Mouse (Mus musculus): ENCODE results near the gene Trim56. TPM values are rescaled to one million over a fixed set of nuclear protein-coding genes. Genes with fewer than 3 reads are reported as not detected.

Gene Trim56
- polyA plus RNA-seq, 1 experiment from 2014 or later = 12.2 TPM

GRCm38 (mm10) chr5:137087410-137087809 lies 28.6 kb downstream of the Trim56 start:
- H3K27ac ChIP-seq (ENCODE audit: low read length) = peak overlapping the region; percentile 65
- H3K27me3 ChIP-seq (ENCODE audit: control insufficient read depth, insufficient read depth, low read depth, low read length) = no peaks in the 10 kb centered on the region
- H3K4me2 ChIP-seq (ENCODE audit: low read depth, low read length) = no peak overlapping the region
- H3K36me3 ChIP-seq (ENCODE audit: control insufficient read depth, insufficient read depth, low read length) = no peaks in the 10 kb centered on the region
- no peaks in the 10 kb centered on the region for H3K4me1 ChIP-seq (replicated peaks; ENCODE audit: control insufficient read depth, insufficient read depth, low read length)
- no peak overlapping the region for H3K9ac ChIP-seq (ENCODE audit: low read length)
- H3K4me3 ChIP-seq (ENCODE audit: low read length) = no peak overlapping the region
- no peaks in the 10 kb centered on the region for H3K9me3 ChIP-seq (ENCODE audit: control insufficient read depth, low read length)
- ATAC-seq (ENCODE audit: low read depth) = peak; percentile 70
- WGBS = 60% methylated on average over 8 of the region's 8 CpGs

- H3K27me3 ChIP-seq (ENCODE audit: control insufficient read depth, insufficient read depth, low read depth, low read length) = no peaks in the 10 kb centered on the region
- 73% methylated on average over 3 of the region's 3 CpGs for WGBS
- H3K36me3 ChIP-seq (ENCODE audit: control insufficient read depth, insufficient read depth, low read length) = no peaks in the 10 kb centered on the region
- H3K4me2 ChIP-seq (ENCODE audit: low read depth, low read length) = no peak overlapping the region
- no peak overlapping the region for H3K9ac ChIP-seq (ENCODE audit: low read length)
- H3K27ac ChIP-seq (ENCODE audit: low read length) = no peak overlapping the region
- H3K4me3 ChIP-seq (ENCODE audit: low read length) = no peak overlapping the region
- H3K9me3 ChIP-seq (ENCODE audit: control insufficient read depth, low read length) = no peaks in the 10 kb centered on the region
- peaks cover 2% of the 10 kb centered on the region; the same call in 1 of the 2 replicates for H3K4me1 ChIP-seq (replicated peaks; ENCODE audit: control insufficient read depth, insufficient read depth, low read length)
- no peak for ATAC-seq (ENCODE audit: low read depth)
These were observed 30.3 kb downstream of the Trim56 start for GRCm38 (mm10) chr5:137085731-137086130.

GRCm38 (mm10) chr5:137085021-137085420 lies 31.0 kb downstream of the Trim56 start:
- Histone ChIP-seq H3K9me3 (ENCODE audit: control insufficient read depth, low read length) (no peaks in the 10 kb centered on the region), H3K4me3 (ENCODE audit: low read length) (no peak overlapping the region), H3K4me1 (replicated peaks; ENCODE audit: control insufficient read depth, insufficient read depth, low read length) (peaks cover 5% of the 10 kb centered on the region), H3K27me3 (ENCODE audit: control insufficient read depth, insufficient read depth, low read depth, low read length) (no peaks in the 10 kb centered on the region), H3K4me2 (ENCODE audit: low read depth, low read length) (no peak overlapping the region), H3K9ac (ENCODE audit: low read length) (no peak overlapping the region), H3K36me3 (ENCODE audit: control insufficient read depth, insufficient read depth, low read length) (no peaks in the 10 kb centered on the region), H3K27ac (ENCODE audit: low read length) (no peak overlapping the region)
- WGBS = 71% methylated on average over 6 of the region's 6 CpGs
- ATAC-seq (ENCODE audit: low read depth) = no peak

DNA sequence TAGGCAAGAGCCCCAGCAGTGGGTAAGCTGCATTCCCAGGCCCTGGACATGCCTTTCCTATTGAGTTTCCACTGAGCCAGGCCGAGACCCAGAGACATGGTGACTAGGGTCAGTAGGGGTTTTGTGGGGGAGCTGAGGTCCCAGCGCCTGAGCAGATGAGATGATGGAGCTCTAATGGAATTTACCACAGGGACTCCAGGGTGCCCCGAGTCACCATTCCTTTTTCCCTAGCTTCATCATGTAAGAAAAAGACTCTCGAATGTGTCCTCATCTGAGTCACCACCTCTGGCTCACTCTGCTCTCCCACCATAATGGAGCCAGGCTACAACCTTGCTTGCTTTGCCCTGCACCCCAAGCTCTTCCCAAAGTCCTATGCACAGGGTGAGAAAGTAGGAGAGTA lies 33.0 kb downstream of the Trim56 start:
- Histone ChIP-seq H3K27ac (ENCODE audit: low read length) (no peak overlapping the region), H3K4me2 (ENCODE audit: low read depth, low read length) (no peak overlapping the region), H3K9ac (ENCODE audit: low read length) (no peak overlapping the region), H3K4me3 (ENCODE audit: low read length) (no peak overlapping the region), H3K9me3 (ENCODE audit: control insufficient read depth, low read length) (no peaks in the 10 kb centered on the region), H3K36me3 (ENCODE audit: control insufficient read depth, insufficient read depth, low read length) (no peaks in the 10 kb centered on the region), H3K27me3 (ENCODE audit: control insufficient read depth, insufficient read depth, low read depth, low read length) (no peaks in the 10 kb centered on the region), H3K4me1 (replicated peaks; ENCODE audit: control insufficient read depth, insufficient read depth, low read length) (peaks cover 22% of the 10 kb centered on the region)
- WGBS = 80% methylated on average over 4 of the region's 4 CpGs
- no peak for ATAC-seq (ENCODE audit: low read depth)

DNA sequence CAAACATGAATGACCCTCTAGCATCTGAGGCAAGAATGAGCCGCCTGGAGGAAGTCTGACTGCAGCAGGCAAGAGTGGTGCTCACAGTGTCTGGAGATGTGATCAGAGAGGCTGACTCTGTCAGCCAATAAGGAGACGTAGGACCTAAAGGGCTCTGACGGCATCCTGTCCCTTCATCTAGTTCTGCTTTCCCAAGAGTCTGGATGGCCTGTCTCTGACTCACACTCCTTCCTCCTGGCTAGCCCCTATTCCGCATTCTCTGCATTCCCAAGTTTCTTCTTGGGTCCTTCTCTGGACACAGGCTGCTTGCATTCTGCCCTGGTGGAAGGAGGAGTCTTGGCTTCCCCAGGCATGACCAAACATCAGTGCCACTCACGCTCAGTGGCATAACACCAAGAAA lies 36.2 kb downstream of the Trim56 start:
- Histone ChIP-seq H3K9ac (ENCODE audit: low read length) (no peak overlapping the region), H3K9me3 (ENCODE audit: control insufficient read depth, low read length) (no peaks in the 10 kb centered on the region), H3K27me3 (ENCODE audit: control insufficient read depth, insufficient read depth, low read depth, low read length) (no peaks in the 10 kb centered on the region), H3K4me1 (replicated peaks; ENCODE audit: control insufficient read depth, insufficient read depth, low read length) (peaks cover 50% of the 10 kb centered on the region), H3K4me2 (ENCODE audit: low read depth, low read length) (no peak overlapping the region), H3K27ac (ENCODE audit: low read length) (peak overlapping the region; percentile 87), H3K36me3 (ENCODE audit: control insufficient read depth, insufficient read depth, low read length) (no peaks in the 10 kb centered on the region), H3K4me3 (ENCODE audit: low read length) (no peak overlapping the region)
- ATAC-seq (ENCODE audit: low read depth) = peak; percentile 66
- WGBS = 15% methylated on average over 5 of the region's 5 CpGs

DNA sequence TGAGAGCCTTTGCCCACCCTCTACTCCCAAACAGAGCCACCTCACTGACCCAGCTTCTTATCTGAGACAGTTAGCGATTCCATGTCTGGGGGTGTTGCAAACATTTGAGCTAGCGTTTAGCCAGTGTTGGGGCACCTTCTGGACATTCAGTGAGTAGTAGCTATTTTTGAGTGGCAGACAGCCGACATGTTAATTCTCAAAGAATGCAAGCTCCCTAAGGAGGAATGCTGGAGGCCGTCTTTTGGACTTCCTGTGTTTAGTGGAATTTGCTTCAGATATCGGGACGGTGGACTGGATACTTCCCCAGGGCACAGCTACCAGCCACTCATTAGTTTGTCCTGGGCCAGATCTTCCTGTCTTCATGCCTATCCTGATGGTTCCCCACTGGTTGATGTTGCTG lies 37.4 kb downstream of the Trim56 start:
- 7% methylated on average over 6 of the region's 6 CpGs for WGBS
- ATAC-seq (ENCODE audit: low read depth) = no peak
- no peaks in the 10 kb centered on the region for H3K9me3 ChIP-seq (ENCODE audit: control insufficient read depth, low read length)
- H3K27me3 ChIP-seq (ENCODE audit: control insufficient read depth, insufficient read depth, low read depth, low read length) = no peaks in the 10 kb centered on the region
- H3K9ac ChIP-seq (ENCODE audit: low read length) = no peak overlapping the region
- H3K4me1 ChIP-seq (replicated peaks; ENCODE audit: control insufficient read depth, insufficient read depth, low read length) = peaks cover 60% of the 10 kb centered on the region
- H3K4me3 ChIP-seq (ENCODE audit: low read length) = no peak overlapping the region
- peak overlapping the region; percentile 87 for H3K27ac ChIP-seq (ENCODE audit: low read length)
- H3K4me2 ChIP-seq (ENCODE audit: low read depth, low read length) = no peak overlapping the region
- no peaks in the 10 kb centered on the region for H3K36me3 ChIP-seq (ENCODE audit: control insufficient read depth, insufficient read depth, low read length)

GRCm38 (mm10) chr5:137078041-137078440 lies 38.0 kb downstream of the Trim56 start:
- no peaks in the 10 kb centered on the region for H3K36me3 ChIP-seq (ENCODE audit: control insufficient read depth, insufficient read depth, low read length)

GRCm38 (mm10) chr5:137077187-137077586 lies 38.8 kb downstream of the Trim56 start:
- H3K9me3 ChIP-seq (ENCODE audit: control insufficient read depth, low read length) = no peaks in the 10 kb centered on the region
- H3K4me2 ChIP-seq (ENCODE audit: low read depth, low read length) = no peak overlapping the region
- peaks cover 72% of the 10 kb centered on the region for H3K4me1 ChIP-seq (replicated peaks; ENCODE audit: control insufficient read depth, insufficient read depth, low read length)
- H3K4me3 ChIP-seq (ENCODE audit: low read length) = no peak overlapping the region
- H3K27me3 ChIP-seq (ENCODE audit: control insufficient read depth, insufficient read depth, low read depth, low read length) = no peaks in the 10 kb centered on the region
- no peaks in the 10 kb centered on the region for H3K36me3 ChIP-seq (ENCODE audit: control insufficient read depth, insufficient read depth, low read length)
- no peak overlapping the region for H3K9ac ChIP-seq (ENCODE audit: low read length)
- no peak for ATAC-seq (ENCODE audit: low read depth)
- 71% methylated on average over 7 of the region's 7 CpGs for WGBS
- H3K27ac ChIP-seq (ENCODE audit: low read length) = peak overlapping the region; percentile 87

More at GRCm38 (mm10) chr5:137078041-137078440, 38.0 kb downstream of the Trim56 start:
- Histone ChIP-seq H3K4me3 (ENCODE audit: low read length) (no peak overlapping the region), H3K27ac (ENCODE audit: low read length) (peak overlapping the region; percentile 87), H3K9me3 (ENCODE audit: control insufficient read depth, low read length) (no peaks in the 10 kb centered on the region), H3K4me1 (replicated peaks; ENCODE audit: control insufficient read depth, insufficient read depth, low read length) (peaks cover 63% of the 10 kb centered on the region), H3K9ac (ENCODE audit: low read length) (no peak overlapping the region), H3K27me3 (ENCODE audit: control insufficient read depth, insufficient read depth, low read depth, low read length) (no peaks in the 10 kb centered on the region), H3K4me2 (ENCODE audit: low read depth, low read length) (no peak overlapping the region; the same call in 1 of the 2 replicates)
- 21% methylated on average over 14 of the region's 14 CpGs for WGBS
- peak; percentile 50 for ATAC-seq (ENCODE audit: low read depth)

- Histone ChIP-seq H3K4me3 (ENCODE audit: low read length) (no peak overlapping the region), H3K9ac (ENCODE audit: low read length) (peak overlapping the region; percentile 25; the same call in 1 of the 2 replicates), H3K4me1 (replicated peaks; ENCODE audit: control insufficient read depth, insufficient read depth, low read length) (peaks cover 78% of the 10 kb centered on the region), H3K4me2 (ENCODE audit: low read depth, low read length) (no peak overlapping the region), H3K36me3 (ENCODE audit: control insufficient read depth, insufficient read depth, low read length) (no peaks in the 10 kb centered on the region), H3K27ac (ENCODE audit: low read length) (peak overlapping the region; percentile 87), H3K9me3 (ENCODE audit: control insufficient read depth, low read length) (no peaks in the 10 kb centered on the region), H3K27me3 (ENCODE audit: control insufficient read depth, insufficient read depth, low read depth, low read length) (no peaks in the 10 kb centered on the region)
- 20% methylated on average over 12 of the region's 12 CpGs for whole genome bisulfite sequencing
- peak; percentile 44 for ATAC-seq (ENCODE audit: low read depth)
These were observed 39.6 kb downstream of the Trim56 start for GRCm38 (mm10) chr5:137076191-137076930.
